ENCODE assay signal across 41 mouse cellular contexts in the genomic region with DNA sequence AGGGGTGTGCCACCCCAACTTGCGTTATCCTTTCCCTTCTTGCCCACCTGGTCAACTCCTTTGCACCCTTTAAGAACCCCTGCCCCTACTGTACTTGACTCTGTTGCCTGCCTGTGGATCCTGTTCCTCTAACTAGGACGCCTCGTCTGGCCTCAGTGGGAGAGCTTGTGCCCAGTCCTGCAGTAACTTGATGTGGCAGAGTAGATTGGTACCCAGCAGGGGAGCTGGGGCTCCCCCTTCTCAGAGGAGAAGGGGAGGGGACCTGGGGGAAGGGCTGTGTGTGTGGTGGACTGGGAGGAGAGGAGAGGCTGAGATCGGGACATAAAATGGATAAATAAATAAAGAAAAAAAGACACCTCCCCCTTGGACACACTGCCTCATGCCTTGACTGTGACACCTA. TPM values are rescaled to one million over a fixed set of nuclear protein-coding genes. Genes with fewer than 3 reads are reported as not detected.
DNase-seq lines count a peak whose midpoint lies in the region; ATAC-seq and TF ChIP-seq lines count a peak whose summit lies in the region.
"Had no signal": no experiment of that assay in that cellular context is flagged by ENCODE, and none has a peak within 500 bp of the region (broad histone marks: within the 10 kb centered on the region; RNA-seq: fewer than 3 reads in every experiment).

No protein-coding gene starts in this region.

- H3K36me3 ChIP-seq in forebrain, embryonic 11.5 days (ENCODE audit: control insufficient read depth, insufficient read depth, low read length) = no peaks in the 10 kb centered on the region
- H3K36me3 ChIP-seq in forebrain, postnatal 0 days (ENCODE audit: insufficient read depth) = no peaks in the 10 kb centered on the region
- H3K36me3 ChIP-seq in hindbrain, embryonic 13.5 days = no peaks in the 10 kb centered on the region
- no peaks in the 10 kb centered on the region for H3K36me3 ChIP-seq in hindbrain, embryonic 14.5 days (replicated peaks; ENCODE audit: control insufficient read depth, insufficient read depth)
- H3K36me3 ChIP-seq in midbrain, embryonic 13.5 days = no peaks in the 10 kb centered on the region
- H3K36me3 ChIP-seq in midbrain, postnatal 0 days (ENCODE audit: insufficient read depth, low read length) = no peaks in the 10 kb centered on the region
- H3K36me3 ChIP-seq in midbrain, embryonic 15.5 days (replicated peaks) = no peaks in the 10 kb centered on the region
- H3K36me3 ChIP-seq: embryonic facial prominence, embryonic 10.5 days; embryonic facial prominence, embryonic 15.5 days; G1E; heart, embryonic 12.5 days; intestine, embryonic 15.5 days; limb, embryonic 10.5 days; limb, embryonic 15.5 days; liver, embryonic 13.5 days; neural tube, embryonic 12.5 days had no signal

- H3K4me2 ChIP-seq in forebrain, embryonic 11.5 days (ENCODE audit: low read depth, low read length, severe bottlenecking) = no peak overlapping the region
- H3K4me2 ChIP-seq in forebrain, postnatal 0 days (ENCODE audit: low read depth) = no peak overlapping the region
- H3K4me2 ChIP-seq in hindbrain, embryonic 13.5 days = no peak overlapping the region
- no peak overlapping the region; the same call in 1 of the 2 replicates for H3K4me2 ChIP-seq in hindbrain, embryonic 14.5 days (replicated peaks)
- no peak overlapping the region for H3K4me2 ChIP-seq in midbrain, embryonic 13.5 days (replicated peaks)
- H3K4me2 ChIP-seq in midbrain, postnatal 0 days (ENCODE audit: low read depth, low read length, poor library complexity, severe bottlenecking) = no peak overlapping the region
- no peak overlapping the region for H3K4me2 ChIP-seq in midbrain, embryonic 15.5 days
- H3K4me2 ChIP-seq: embryonic facial prominence, embryonic 15.5 days; intestine, embryonic 15.5 days; limb, embryonic 15.5 days; liver, embryonic 13.5 days had no signal

- H3K9me3 ChIP-seq in forebrain, embryonic 11.5 days (ENCODE audit: control insufficient read depth, low read length) = no peaks in the 10 kb centered on the region
- no peaks in the 10 kb centered on the region for H3K9me3 ChIP-seq in forebrain, postnatal 0 days (ENCODE audit: low read length)
- no peaks in the 10 kb centered on the region for H3K9me3 ChIP-seq in hindbrain, embryonic 13.5 days
- H3K9me3 ChIP-seq in hindbrain, embryonic 14.5 days (ENCODE audit: control insufficient read depth, low read length) = no peaks in the 10 kb centered on the region
- no peaks in the 10 kb centered on the region for H3K9me3 ChIP-seq in midbrain, embryonic 13.5 days
- no peaks in the 10 kb centered on the region for H3K9me3 ChIP-seq in midbrain, postnatal 0 days (ENCODE audit: low read length)
- no peaks in the 10 kb centered on the region for H3K9me3 ChIP-seq in midbrain, embryonic 15.5 days
- H3K9me3 ChIP-seq: embryonic facial prominence, embryonic 10.5 days; embryonic facial prominence, embryonic 15.5 days; heart, embryonic 12.5 days; intestine, embryonic 15.5 days; limb, embryonic 10.5 days; limb, embryonic 15.5 days; liver, embryonic 13.5 days; neural tube, embryonic 12.5 days had no signal

- no peak for TF ChIP-seq CTCF in forebrain, postnatal 0 days (IDR thresholded peaks at IDR 0.05; ENCODE audit: low read depth)
- TF ChIP-seq CTCF in midbrain, postnatal 0 days (IDR thresholded peaks at IDR 0.05) = no peak

- H3K27ac ChIP-seq in forebrain, embryonic 11.5 days (ENCODE audit: low read depth, low read length) = no peak overlapping the region
- H3K27ac ChIP-seq in forebrain, postnatal 0 days (ENCODE audit: low read depth, low read length) = no peak overlapping the region
- H3K27ac ChIP-seq in hindbrain, embryonic 13.5 days = peak overlapping the region; percentile 78; the same call in 1 of the 2 replicates
- H3K27ac ChIP-seq in hindbrain, embryonic 14.5 days = no peak overlapping the region
- H3K27ac ChIP-seq in midbrain, embryonic 13.5 days = no peak overlapping the region
- H3K27ac ChIP-seq in midbrain, postnatal 0 days (ENCODE audit: low read depth, low read length) = no peak overlapping the region
- H3K27ac ChIP-seq in midbrain, embryonic 15.5 days = no peak overlapping the region
- H3K27ac ChIP-seq: embryonic facial prominence, embryonic 10.5 days; embryonic facial prominence, embryonic 15.5 days; heart, adult 2 months; intestine, embryonic 15.5 days; limb, embryonic 10.5 days; limb, embryonic 15.5 days; liver, embryonic 13.5 days; macrophage; neural tube, embryonic 12.5 days; stomach, postnatal 0 days had no signal

- DNase-seq in forebrain, embryonic 11.5 days (ENCODE audit: low spot score) = no peak
- no peak for DNase-seq in forebrain, postnatal 0 days
- no peak for DNase-seq in hindbrain, embryonic 14.5 days (ENCODE audit: low spot score)
- DNase-seq in midbrain, postnatal 0 days (ENCODE audit: low spot score) = no peak
- DNase-seq: adrenal gland, adult 8-10 months; cerebellum, adult 2 months; gastrocnemius, postnatal 36 days; heart, adult 2 months; kidney, adult 8-10 months; kidney, postnatal 10 days; layer of hippocampus, adult 9-11 months; liver, embryonic 13.5 days; lung, adult 18-20 months; right cerebral cortex, adult 18-20 months; spleen, adult 18-20 months; thymus, adult 18-20 months; thymus, postnatal 25 days had no signal

- ATAC-seq in forebrain, embryonic 11.5 days (replicated peaks; ENCODE audit: low FRiP score) = 0 out of 2 replicates have a peak, but pooled peaks have one; percentile 1
- ATAC-seq in forebrain, postnatal 0 days = no peak
- ATAC-seq in hindbrain, embryonic 13.5 days (ENCODE audit: low FRiP score) = peak; percentile 62
- no peak for ATAC-seq in hindbrain, embryonic 14.5 days (ENCODE audit: low FRiP score)
- ATAC-seq in midbrain, embryonic 13.5 days = 0 out of 2 replicates have a peak, but pooled peaks have one; percentile 31
- no peak for ATAC-seq in midbrain, postnatal 0 days (ENCODE audit: low FRiP score)
- ATAC-seq in midbrain, embryonic 15.5 days (replicated peaks) = peak; percentile 27; the same call in 1 of the 2 replicates
- ATAC-seq in CD4-positive, CD25-positive, alpha-beta regulatory T cell, adult 4 months = no peak
- ATAC-seq: intestine, embryonic 15.5 days; lung, postnatal 0 days had no signal

- 49% methylated on average over 4 of the region's 4 CpGs for WGBS in forebrain, embryonic 11.5 days
- 39% methylated on average over 4 of the region's 4 CpGs for WGBS in forebrain, postnatal 0 days
- WGBS in hindbrain, embryonic 13.5 days = 61% methylated on average over 4 of the region's 4 CpGs
- 51% methylated on average over 4 of the region's 4 CpGs for WGBS in hindbrain, embryonic 14.5 days
- 45% methylated on average over 4 of the region's 4 CpGs for WGBS in midbrain, embryonic 13.5 days
- WGBS in midbrain, postnatal 0 days = 47% methylated on average over 4 of the region's 4 CpGs
- WGBS in midbrain, embryonic 15.5 days = 42% methylated on average over 4 of the region's 4 CpGs

- H3K4me1 ChIP-seq in forebrain, embryonic 11.5 days (replicated peaks; ENCODE audit: control insufficient read depth, insufficient read depth, low read length) = no peaks in the 10 kb centered on the region; the same call in 1 of the 2 replicates
- H3K4me1 ChIP-seq in forebrain, postnatal 0 days (ENCODE audit: insufficient read depth) = peaks cover 9% of the 10 kb centered on the region; the same call in 1 of the 2 replicates
- peaks cover 20% of the 10 kb centered on the region for H3K4me1 ChIP-seq in hindbrain, embryonic 13.5 days (replicated peaks)
- H3K4me1 ChIP-seq in hindbrain, embryonic 14.5 days (replicated peaks; ENCODE audit: control insufficient read depth, insufficient read depth, low read length) = peaks cover 9% of the 10 kb centered on the region
- H3K4me1 ChIP-seq in midbrain, embryonic 13.5 days (replicated peaks) = peaks cover 16% of the 10 kb centered on the region
- peaks cover 4% of the 10 kb centered on the region; the same call in 1 of the 2 replicates for H3K4me1 ChIP-seq in midbrain, postnatal 0 days (ENCODE audit: insufficient read depth, low read length)
- peaks cover 13% of the 10 kb centered on the region for H3K4me1 ChIP-seq in midbrain, embryonic 15.5 days
- H3K4me1 ChIP-seq: embryonic facial prominence, embryonic 15.5 days; intestine, embryonic 15.5 days; limb, embryonic 15.5 days had no signal

- no peak overlapping the region for H3K9ac ChIP-seq in forebrain, embryonic 11.5 days (ENCODE audit: low read length)
- H3K9ac ChIP-seq in forebrain, postnatal 0 days = no peak overlapping the region
- no peak overlapping the region for H3K9ac ChIP-seq in hindbrain, embryonic 13.5 days
- no peak overlapping the region for H3K9ac ChIP-seq in hindbrain, embryonic 14.5 days
- no peak overlapping the region for H3K9ac ChIP-seq in midbrain, embryonic 13.5 days (replicated peaks)
- no peak overlapping the region for H3K9ac ChIP-seq in midbrain, postnatal 0 days (replicated peaks; ENCODE audit: low read length, poor library complexity, severe bottlenecking)
- H3K9ac ChIP-seq in midbrain, embryonic 15.5 days = no peak overlapping the region
- H3K9ac ChIP-seq: embryonic facial prominence, embryonic 15.5 days; heart, embryonic 12.5 days; intestine, embryonic 15.5 days; limb, embryonic 15.5 days; liver, embryonic 13.5 days; neural tube, embryonic 12.5 days had no signal

- H3K4me3 ChIP-seq in forebrain, embryonic 11.5 days (ENCODE audit: low read depth, low read length) = no peak overlapping the region
- H3K4me3 ChIP-seq in forebrain, postnatal 0 days (ENCODE audit: low read depth, low read length) = no peak overlapping the region
- H3K4me3 ChIP-seq in hindbrain, embryonic 13.5 days = no peak overlapping the region
- H3K4me3 ChIP-seq in hindbrain, embryonic 14.5 days (replicated peaks; ENCODE audit: low read length) = no peak overlapping the region
- H3K4me3 ChIP-seq in midbrain, embryonic 13.5 days (replicated peaks) = no peak overlapping the region
- H3K4me3 ChIP-seq in midbrain, postnatal 0 days (ENCODE audit: low read depth, low read length) = no peak overlapping the region
- H3K4me3 ChIP-seq in midbrain, embryonic 15.5 days = no peak overlapping the region
- H3K4me3 ChIP-seq: embryonic facial prominence, embryonic 10.5 days; embryonic facial prominence, embryonic 15.5 days; heart, adult 2 months; heart, embryonic 12.5 days; intestine, embryonic 15.5 days; limb, embryonic 10.5 days; limb, embryonic 15.5 days; liver, embryonic 13.5 days; neural tube, embryonic 12.5 days had no signal

- peaks cover 2% of the 10 kb centered on the region; the same call in 1 of the 2 replicates for H3K27me3 ChIP-seq in forebrain, embryonic 11.5 days (ENCODE audit: control insufficient read depth, insufficient read depth, low read length)
- H3K27me3 ChIP-seq in forebrain, postnatal 0 days (ENCODE audit: insufficient read depth, low read length) = no peaks in the 10 kb centered on the region; the same call in 1 of the 2 replicates
- H3K27me3 ChIP-seq in hindbrain, embryonic 13.5 days = peaks cover 6% of the 10 kb centered on the region; the same call in 1 of the 2 replicates
- H3K27me3 ChIP-seq in hindbrain, embryonic 14.5 days (ENCODE audit: control insufficient read depth, insufficient read depth, low read length) = no peaks in the 10 kb centered on the region
- H3K27me3 ChIP-seq in midbrain, embryonic 13.5 days = peaks cover 20% of the 10 kb centered on the region
- H3K27me3 ChIP-seq in midbrain, postnatal 0 days (ENCODE audit: insufficient read depth, low read length) = no peaks in the 10 kb centered on the region
- peaks cover 6% of the 10 kb centered on the region for H3K27me3 ChIP-seq in midbrain, embryonic 15.5 days (replicated peaks)

RNA-seq across cellular contexts. Expression of gene Slamf8, which starts 5.3 kb away (rescaled TPM):
- polyA plus RNA-seq in forebrain, embryonic 11.5 days (2014; fragmentation: Nextera tagmentation; extraction: Ambion mirVana) = not detected in 2 replicates
- total RNA-seq in forebrain, postnatal 0 days (2014; rRNA removed) = not detected in 2 replicates
- polyA plus RNA-seq in forebrain, postnatal 0 days (2015; fragmentation: Nextera tagmentation; extraction: Ambion mirVana) = 0.08 TPM in 1 of 2 replicates, not detected in the other
- polyA plus RNA-seq in hindbrain, embryonic 13.5 days (2015; fragmentation: Nextera tagmentation; extraction: Ambion mirVana) = not detected in 2 replicates
- not detected in 2 replicates for polyA plus RNA-seq in hindbrain, embryonic 14.5 days (2014; fragmentation: Nextera tagmentation; extraction: Ambion mirVana)
- not detected in 2 replicates for polyA plus RNA-seq in midbrain, embryonic 13.5 days (2015; fragmentation: Nextera tagmentation; extraction: Ambion mirVana)
- not detected in 2 replicates for total RNA-seq in midbrain, postnatal 0 days (2014; rRNA removed)
- polyA plus RNA-seq in midbrain, postnatal 0 days (2015; fragmentation: Nextera tagmentation; extraction: Ambion mirVana) = not detected in 2 replicates
- polyA plus RNA-seq in midbrain, embryonic 15.5 days (2015; fragmentation: Nextera tagmentation; extraction: Ambion mirVana) = not detected in 2 replicates
- polyA plus RNA-seq in CD4-positive, CD25-positive, alpha-beta regulatory T cell, adult 4 months (2017; shearing (Covaris generic)) = 1 to 10 TPM in 1 of 2 experiments, under 1 TPM in 1; 0.19 to 1.7 TPM
- total RNA-seq: gastrocnemius, postnatal 36 days; left cerebral cortex, postnatal 10 days; megakaryocyte-erythroid progenitor cell, adult 5-6 weeks had no signal
- polyA plus RNA-seq: C2C12; embryonic facial prominence, embryonic 10.5 days; embryonic facial prominence, embryonic 15.5 days; G1E; heart, embryonic 12.5 days; heart, postnatal 0 days; neural tube, embryonic 12.5 days had no signal

RNA-seq across cellular contexts. Expression of gene Fcrl6, which starts 17.3 kb away (rescaled TPM):
- polyA plus RNA-seq in forebrain, embryonic 11.5 days (2014; fragmentation: Nextera tagmentation; extraction: Ambion mirVana) = 0.19 TPM in 1 of 2 replicates, not detected in the other
- not detected in 2 replicates for total RNA-seq in forebrain, postnatal 0 days (2014; rRNA removed)
- 0.18 TPM in 1 of 2 replicates, not detected in the other for polyA plus RNA-seq in forebrain, postnatal 0 days (2015; fragmentation: Nextera tagmentation; extraction: Ambion mirVana)
- not detected in 2 replicates for polyA plus RNA-seq in hindbrain, embryonic 13.5 days (2015; fragmentation: Nextera tagmentation; extraction: Ambion mirVana)
- 0.10 and 0.19 TPM in 2 replicates for polyA plus RNA-seq in hindbrain, embryonic 14.5 days (2014; fragmentation: Nextera tagmentation; extraction: Ambion mirVana)
- not detected in 2 replicates for polyA plus RNA-seq in midbrain, embryonic 13.5 days (2015; fragmentation: Nextera tagmentation; extraction: Ambion mirVana)
- total RNA-seq in midbrain, postnatal 0 days (2014; rRNA removed) = 0.16 TPM in 1 of 2 replicates, not detected in the other
- 0.10 and 0.11 TPM in 2 replicates for polyA plus RNA-seq in midbrain, postnatal 0 days (2015; fragmentation: Nextera tagmentation; extraction: Ambion mirVana)
- polyA plus RNA-seq in midbrain, embryonic 15.5 days (2015; fragmentation: Nextera tagmentation; extraction: Ambion mirVana) = 0.17 and 0.19 TPM in 2 replicates
- polyA plus RNA-seq in CD4-positive, CD25-positive, alpha-beta regulatory T cell, adult 4 months (2017; shearing (Covaris generic)) = not detected
- total RNA-seq: adrenal gland, adult 8-10 months; adrenal gland, postnatal 4 days; G1E; gastrocnemius, adult 18-20 months; gastrocnemius, postnatal 36 days; heart, adult 2 months; hematopoietic stem cell, adult 5-6 weeks; left cerebral cortex, postnatal 10 days; megakaryocyte-erythroid progenitor cell, adult 5-6 weeks had no signal
- polyA plus RNA-seq: C2C12; cortical plate, adult 2 months; G1E; heart, adult 2 months; heart, embryonic 12.5 days; heart, postnatal 0 days; intestine, embryonic 15.5 days; large intestine, adult 2 months; liver, embryonic 13.5 days; lung, postnatal 0 days; macrophage; stomach, postnatal 0 days had no signal

RNA-seq across cellular contexts. Expression of gene Vsig8, which starts 29.3 kb away (rescaled TPM):
- polyA plus RNA-seq in forebrain, embryonic 11.5 days (2014; fragmentation: Nextera tagmentation; extraction: Ambion mirVana) = 0.17 TPM in 1 of 2 replicates, not detected in the other
- 0.71 and 1.0 TPM in 2 replicates for total RNA-seq in forebrain, postnatal 0 days (2014; rRNA removed)
- polyA plus RNA-seq in forebrain, postnatal 0 days (2015; fragmentation: Nextera tagmentation; extraction: Ambion mirVana) = 0.45 and 0.67 TPM in 2 replicates
- polyA plus RNA-seq in hindbrain, embryonic 13.5 days (2015; fragmentation: Nextera tagmentation; extraction: Ambion mirVana) = 0.17 and 0.18 TPM in 2 replicates
- 0.75 and 0.90 TPM in 2 replicates for polyA plus RNA-seq in hindbrain, embryonic 14.5 days (2014; fragmentation: Nextera tagmentation; extraction: Ambion mirVana)
- polyA plus RNA-seq in midbrain, embryonic 13.5 days (2015; fragmentation: Nextera tagmentation; extraction: Ambion mirVana) = 0.20 TPM in 1 of 2 replicates, not detected in the other
- total RNA-seq in midbrain, postnatal 0 days (2014; rRNA removed) = 0.11 and 2.3 TPM in 2 replicates
- 1.3 and 2.5 TPM in 2 replicates for polyA plus RNA-seq in midbrain, postnatal 0 days (2015; fragmentation: Nextera tagmentation; extraction: Ambion mirVana)
- polyA plus RNA-seq in midbrain, embryonic 15.5 days (2015; fragmentation: Nextera tagmentation; extraction: Ambion mirVana) = 0.32 and 0.37 TPM in 2 replicates
- polyA plus RNA-seq in CD4-positive, CD25-positive, alpha-beta regulatory T cell, adult 4 months (2017; shearing (Covaris generic)) = not detected
- total RNA-seq: G1E; gastrocnemius, adult 18-20 months; gastrocnemius, postnatal 36 days; heart, adult 2 months; hematopoietic stem cell, adult 5-6 weeks; megakaryocyte-erythroid progenitor cell, adult 5-6 weeks had no signal
- polyA plus RNA-seq: C2C12; G1E; heart, adult 2 months; limb, embryonic 10.5 days; liver, embryonic 13.5 days had no signal

RNA-seq across cellular contexts. Expression of gene Dusp23, which starts 47.7 kb away (rescaled TPM):
- 7.7 and 8.4 TPM in 2 replicates for polyA plus RNA-seq in forebrain, embryonic 11.5 days (2014; fragmentation: Nextera tagmentation; extraction: Ambion mirVana)
- 1.9 and 3.0 TPM in 2 replicates for total RNA-seq in forebrain, postnatal 0 days (2014; rRNA removed)
- polyA plus RNA-seq in forebrain, postnatal 0 days (2015; fragmentation: Nextera tagmentation; extraction: Ambion mirVana) = 8.0 and 8.9 TPM in 2 replicates
- 8.9 and 11.0 TPM in 2 replicates for polyA plus RNA-seq in hindbrain, embryonic 13.5 days (2015; fragmentation: Nextera tagmentation; extraction: Ambion mirVana)
- polyA plus RNA-seq in hindbrain, embryonic 14.5 days (2014; fragmentation: Nextera tagmentation; extraction: Ambion mirVana) = 9.5 and 12.7 TPM in 2 replicates
- polyA plus RNA-seq in midbrain, embryonic 13.5 days (2015; fragmentation: Nextera tagmentation; extraction: Ambion mirVana) = 6.2 and 6.3 TPM in 2 replicates
- 1.8 and 3.3 TPM in 2 replicates for total RNA-seq in midbrain, postnatal 0 days (2014; rRNA removed)
- 7.2 and 8.3 TPM in 2 replicates for polyA plus RNA-seq in midbrain, postnatal 0 days (2015; fragmentation: Nextera tagmentation; extraction: Ambion mirVana)
- 6.4 and 6.8 TPM in 2 replicates for polyA plus RNA-seq in midbrain, embryonic 15.5 days (2015; fragmentation: Nextera tagmentation; extraction: Ambion mirVana)
- 1 to 10 TPM; 4.9 to 6.4 TPM for polyA plus RNA-seq in CD4-positive, CD25-positive, alpha-beta regulatory T cell, adult 4 months (2017; shearing (Covaris generic))
- total RNA-seq: G1E had no signal
- polyA plus RNA-seq: G1E had no signal

Comparison
In these comparisons a context has a peak if more than half of its experiments do, and no peak if none do; other contexts are left out.
1. ATAC-seq: peak in forebrain, embryonic 11.5 days (single experiment), hindbrain, embryonic 13.5 days (single experiment), midbrain, embryonic 13.5 days (single experiment) and midbrain, embryonic 15.5 days (single experiment); none in forebrain, postnatal 0 days (single experiment), hindbrain, embryonic 14.5 days (single experiment), midbrain, postnatal 0 days (single experiment) and CD4-positive, CD25-positive, alpha-beta regulatory T cell, adult 4 months (single experiment).